Mouse (Mus musculus): ENCODE results near the gene Meis2. TPM values are rescaled to one million over a fixed set of nuclear protein-coding genes. Genes with fewer than 3 reads are reported as not detected.

The Meis2 gene
- polyA plus RNA-seq, 1 experiment from 2014 or later: 52.8 TPM

DNA sequence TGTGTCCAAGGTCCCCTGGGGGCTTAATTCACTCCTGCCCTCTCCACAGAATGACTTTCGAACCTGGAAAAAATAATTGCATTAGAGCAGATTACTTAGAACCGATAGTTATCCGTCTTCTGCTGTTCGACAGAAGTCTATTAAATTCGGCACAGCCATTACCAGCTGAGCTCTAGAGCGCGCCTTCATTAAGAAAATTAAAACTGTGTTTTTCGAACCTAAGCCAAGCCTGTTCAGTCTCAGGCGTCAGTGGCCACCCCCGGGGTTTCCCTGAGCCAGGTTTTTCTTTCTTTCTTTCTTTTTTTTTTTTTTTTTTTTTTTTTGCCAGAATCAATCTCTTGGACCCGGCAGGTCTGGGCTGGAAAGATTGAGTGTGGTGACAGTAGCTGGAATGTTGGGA lies 213.5 kb downstream of the Meis2 start:
- peak overlapping the region; percentile 65 for H3K4me2 ChIP-seq (ENCODE audit: low read length)
- 0 out of 2 replicates have a peak, but pooled peaks cover 4% of the 10 kb centered on the region for H3K27me3 ChIP-seq (ENCODE audit: insufficient read depth, low read length)
- peak overlapping the region; percentile 30 for H3K4me3 ChIP-seq (replicated peaks; ENCODE audit: low read depth, low read length)
- H3K27ac ChIP-seq: no peak overlapping the region
- no peaks in the 10 kb centered on the region for H3K36me3 ChIP-seq (ENCODE audit: insufficient read depth, low read length)
- DNase-seq (ENCODE audit: low spot score) (no peak), ATAC-seq (replicated peaks; ENCODE audit: low FRiP score, low read depth) (no peak)
- WGBS: 24% methylated on average over 11 of the region's 11 CpGs
- no peak overlapping the region for H3K9ac ChIP-seq (ENCODE audit: low read depth, low read length)
- H3K4me1 ChIP-seq (replicated peaks; ENCODE audit: insufficient read depth, low read length): 0 out of 2 replicates have a peak, but pooled peaks cover 14% of the 10 kb centered on the region
- TF ChIP-seq CTCF (IDR thresholded peaks at IDR 0.05; ENCODE audit: low read depth): no peak
- no peaks in the 10 kb centered on the region for H3K9me3 ChIP-seq (replicated peaks; ENCODE audit: low read length)

DNA sequence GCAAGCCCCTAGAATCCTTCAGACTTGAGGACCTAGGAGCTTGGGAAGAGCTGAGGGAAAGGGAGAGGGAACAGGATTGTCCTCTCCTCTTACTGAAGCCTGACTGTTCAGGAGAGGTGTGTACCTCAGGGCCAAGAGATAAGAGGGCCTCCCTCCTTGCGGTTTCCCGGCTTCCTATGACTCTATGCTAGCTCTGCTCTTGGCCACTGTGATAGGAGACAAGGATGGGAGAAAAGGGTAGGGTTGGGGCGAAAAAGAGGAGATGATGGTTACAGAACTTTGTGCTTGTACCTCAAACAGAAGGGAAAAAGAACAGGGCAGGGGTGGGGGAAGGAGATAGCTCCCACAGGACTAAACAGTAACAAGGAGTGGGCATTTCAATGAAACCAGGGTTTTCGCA lies 214.7 kb downstream of the Meis2 start:
- no peak for ATAC-seq (replicated peaks; ENCODE audit: low FRiP score, low read depth)
- H3K9ac ChIP-seq (ENCODE audit: low read depth, low read length): no peak overlapping the region
- H3K27ac ChIP-seq: no peak overlapping the region
- no peaks in the 10 kb centered on the region for H3K9me3 ChIP-seq (replicated peaks; ENCODE audit: low read length)
- H3K36me3 ChIP-seq (ENCODE audit: insufficient read depth, low read length): no peaks in the 10 kb centered on the region
- H3K4me2 ChIP-seq (ENCODE audit: low read length): no peak overlapping the region
- no peak for TF ChIP-seq CTCF (IDR thresholded peaks at IDR 0.05; ENCODE audit: low read depth)
- H3K27me3 ChIP-seq (ENCODE audit: insufficient read depth, low read length): 0 out of 2 replicates have a peak, but pooled peaks cover 4% of the 10 kb centered on the region
- no peak overlapping the region for H3K4me3 ChIP-seq (replicated peaks; ENCODE audit: low read depth, low read length)
- 92% methylated on average over 4 of the region's 4 CpGs for WGBS
- no peak for DNase-seq (ENCODE audit: low spot score)
- 0 out of 2 replicates have a peak, but pooled peaks cover 14% of the 10 kb centered on the region for H3K4me1 ChIP-seq (replicated peaks; ENCODE audit: insufficient read depth, low read length)

DNA sequence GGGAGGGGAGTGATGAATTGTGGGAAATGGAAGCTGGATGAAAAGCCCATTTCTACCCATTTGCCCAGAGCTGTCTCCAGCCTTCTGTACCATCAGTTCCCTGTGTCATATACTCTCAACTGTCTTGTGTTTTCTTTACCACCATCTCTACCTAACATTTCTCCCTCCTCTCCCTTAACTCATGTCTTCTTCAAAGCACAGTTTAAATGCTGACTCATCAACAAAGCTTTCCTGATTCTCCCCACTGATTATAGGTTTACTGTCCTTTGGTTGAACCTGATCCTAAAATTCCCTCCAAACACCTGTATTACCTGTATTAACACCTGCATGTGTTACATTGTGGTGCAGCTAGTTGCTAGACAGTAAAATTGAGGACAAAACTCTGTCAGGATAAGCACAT lies 222.8 kb downstream of the Meis2 start:
- H3K4me3 ChIP-seq (replicated peaks; ENCODE audit: low read depth, low read length): no peak overlapping the region
- H3K4me2 ChIP-seq (ENCODE audit: low read length): no peak overlapping the region
- no peaks in the 10 kb centered on the region for H3K4me1 ChIP-seq (replicated peaks; ENCODE audit: insufficient read depth, low read length)
- no peak overlapping the region for H3K27ac ChIP-seq
- ATAC-seq (replicated peaks; ENCODE audit: low FRiP score, low read depth) (no peak), DNase-seq (ENCODE audit: low spot score) (no peak)
- H3K36me3 ChIP-seq (ENCODE audit: insufficient read depth, low read length): no peaks in the 10 kb centered on the region
- no peak for TF ChIP-seq CTCF (IDR thresholded peaks at IDR 0.05; ENCODE audit: low read depth)
- no peaks in the 10 kb centered on the region for H3K9me3 ChIP-seq (replicated peaks; ENCODE audit: low read length)
- no peaks in the 10 kb centered on the region for H3K27me3 ChIP-seq (ENCODE audit: insufficient read depth, low read length)
- no peak overlapping the region for H3K9ac ChIP-seq (ENCODE audit: low read depth, low read length)

DNA sequence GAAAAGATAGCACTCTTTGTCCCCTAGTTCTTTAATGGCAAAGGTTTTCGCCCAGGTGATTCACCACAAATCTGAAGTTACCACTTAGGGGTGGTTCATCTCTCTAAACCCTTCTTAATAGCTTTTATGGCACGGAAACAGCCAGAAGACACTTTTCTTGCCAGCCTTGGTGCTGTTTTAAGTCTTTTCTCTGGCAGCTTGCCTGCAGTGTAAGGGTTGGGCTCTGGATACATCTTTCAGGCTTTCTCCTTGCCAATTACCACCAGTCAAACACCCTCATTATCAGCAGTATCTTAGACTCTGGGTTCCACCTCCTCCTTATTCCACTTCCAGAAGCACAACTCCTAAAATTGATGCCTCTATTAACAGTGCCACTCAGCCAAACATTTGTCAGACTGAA lies 229.6 kb downstream of the Meis2 start:
- Histone ChIP-seq H3K4me3 (replicated peaks; ENCODE audit: low read depth, low read length) (no peak overlapping the region), H3K9ac (ENCODE audit: low read depth, low read length) (no peak overlapping the region), H3K9me3 (replicated peaks; ENCODE audit: low read length) (no peaks in the 10 kb centered on the region), H3K4me2 (ENCODE audit: low read length) (no peak overlapping the region), H3K36me3 (ENCODE audit: insufficient read depth, low read length) (no peaks in the 10 kb centered on the region), H3K27ac (no peak overlapping the region), H3K27me3 (ENCODE audit: insufficient read depth, low read length) (no peaks in the 10 kb centered on the region), H3K4me1 (replicated peaks; ENCODE audit: insufficient read depth, low read length) (no peaks in the 10 kb centered on the region)
- ATAC-seq (replicated peaks; ENCODE audit: low FRiP score, low read depth) (no peak), DNase-seq (ENCODE audit: low spot score) (no peak)
- TF ChIP-seq CTCF (IDR thresholded peaks at IDR 0.05; ENCODE audit: low read depth): no peak
- WGBS: 79% methylated on average over 2 of the region's 2 CpGs

DNA sequence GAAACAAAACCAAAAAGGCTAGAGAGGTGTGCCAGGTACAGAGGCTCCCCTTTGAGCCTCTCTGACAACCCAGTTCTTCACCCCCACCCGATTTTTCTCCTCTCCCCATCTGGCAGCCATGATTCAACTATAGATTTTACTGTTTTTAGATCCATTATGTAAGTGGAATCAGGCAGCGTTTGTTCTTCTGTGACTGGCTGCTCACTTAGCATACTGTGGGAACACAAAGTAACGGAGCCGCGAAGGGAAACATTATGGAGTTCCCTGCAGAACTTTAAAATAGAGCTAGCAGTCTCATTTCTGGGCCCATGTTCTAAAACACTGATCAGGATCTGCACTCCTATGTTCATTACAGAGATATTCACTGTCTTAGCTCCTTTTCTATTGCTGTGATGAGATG lies 243.3 kb downstream of the Meis2 start:
- Histone ChIP-seq H3K36me3 (ENCODE audit: insufficient read depth, low read length) (no peaks in the 10 kb centered on the region), H3K4me1 (replicated peaks; ENCODE audit: insufficient read depth, low read length) (no peaks in the 10 kb centered on the region), H3K4me3 (replicated peaks; ENCODE audit: low read depth, low read length) (no peak overlapping the region), H3K27me3 (ENCODE audit: insufficient read depth, low read length) (no peaks in the 10 kb centered on the region), H3K9me3 (replicated peaks; ENCODE audit: low read length) (no peaks in the 10 kb centered on the region), H3K9ac (ENCODE audit: low read depth, low read length) (no peak overlapping the region), H3K27ac (no peak overlapping the region), H3K4me2 (ENCODE audit: low read length) (no peak overlapping the region)
- no peak for TF ChIP-seq CTCF (IDR thresholded peaks at IDR 0.05; ENCODE audit: low read depth)
- DNase-seq (ENCODE audit: low spot score) (no peak), ATAC-seq (replicated peaks; ENCODE audit: low FRiP score, low read depth) (no peak)
- WGBS: 90% methylated on average over 5 of the region's 5 CpGs

DNA sequence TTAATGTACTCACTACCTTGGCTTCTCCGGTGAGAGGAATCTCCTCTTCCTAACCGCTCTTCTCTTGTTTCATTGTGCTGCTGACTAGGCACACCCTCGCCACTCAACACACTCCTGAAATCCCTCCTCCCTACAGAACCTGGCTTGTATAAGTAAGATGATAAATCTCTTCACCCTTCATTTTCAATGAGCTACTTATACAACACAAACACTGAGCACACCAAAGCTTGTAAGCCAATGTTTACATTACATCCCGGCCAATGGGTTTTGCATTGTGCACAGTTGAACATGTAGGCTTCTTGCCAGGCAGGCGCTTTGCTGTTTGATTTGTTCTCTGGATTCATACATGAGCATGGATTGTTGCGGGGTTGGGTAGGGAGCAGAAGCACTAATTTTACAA lies 247.7 kb downstream of the Meis2 start:
- DNase-seq (ENCODE audit: low spot score) (no peak), ATAC-seq (replicated peaks; ENCODE audit: low FRiP score, low read depth) (no peak)
- Histone ChIP-seq H3K4me3 (replicated peaks; ENCODE audit: low read depth, low read length) (no peak overlapping the region), H3K36me3 (ENCODE audit: insufficient read depth, low read length) (no peaks in the 10 kb centered on the region), H3K9ac (ENCODE audit: low read depth, low read length) (no peak overlapping the region), H3K27ac (no peak overlapping the region), H3K9me3 (replicated peaks; ENCODE audit: low read length) (no peaks in the 10 kb centered on the region), H3K4me2 (ENCODE audit: low read length) (no peak overlapping the region), H3K4me1 (replicated peaks; ENCODE audit: insufficient read depth, low read length) (peaks cover 9% of the 10 kb centered on the region; the same call in 1 of the 2 replicates), H3K27me3 (ENCODE audit: insufficient read depth, low read length) (no peaks in the 10 kb centered on the region)
- TF ChIP-seq CTCF (IDR thresholded peaks at IDR 0.05; ENCODE audit: low read depth): no peak
- 52% methylated on average over 6 of the region's 6 CpGs for WGBS

DNA sequence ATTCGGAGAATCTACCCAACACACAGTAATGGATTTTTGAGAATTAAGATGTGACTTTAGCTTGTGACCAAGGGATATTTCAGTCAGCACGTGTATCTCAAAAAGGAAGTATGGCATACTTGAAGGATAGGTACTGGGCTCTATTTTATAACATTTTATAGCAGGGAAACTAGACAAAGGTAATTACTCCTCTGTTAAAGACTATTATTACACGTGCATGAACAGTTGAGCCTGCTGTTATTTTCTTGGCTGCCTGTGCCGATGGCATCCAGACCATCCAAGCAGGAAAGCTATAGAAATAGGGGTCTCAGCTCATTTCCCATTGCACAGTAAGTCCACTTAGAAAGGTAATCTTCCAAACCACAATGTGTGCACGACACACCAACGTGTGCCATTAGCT lies 251.9 kb downstream of the Meis2 start:
- H3K4me1 ChIP-seq (replicated peaks; ENCODE audit: insufficient read depth, low read length): peaks cover 9% of the 10 kb centered on the region; the same call in 1 of the 2 replicates
- no peak overlapping the region for H3K27ac ChIP-seq
- no peaks in the 10 kb centered on the region for H3K9me3 ChIP-seq (replicated peaks; ENCODE audit: low read length)
- no peaks in the 10 kb centered on the region for H3K27me3 ChIP-seq (ENCODE audit: insufficient read depth, low read length)
- no peak for TF ChIP-seq CTCF (IDR thresholded peaks at IDR 0.05; ENCODE audit: low read depth)
- peak overlapping the region; percentile 44 for H3K4me2 ChIP-seq (ENCODE audit: low read length)
- H3K36me3 ChIP-seq (ENCODE audit: insufficient read depth, low read length): no peaks in the 10 kb centered on the region
- H3K4me3 ChIP-seq (replicated peaks; ENCODE audit: low read depth, low read length): no peak overlapping the region
- H3K9ac ChIP-seq (ENCODE audit: low read depth, low read length): no peak overlapping the region
- DNase-seq (ENCODE audit: low spot score) (no peak), ATAC-seq (replicated peaks; ENCODE audit: low FRiP score, low read depth) (no peak)
- 23% methylated on average over 6 of the region's 6 CpGs for WGBS

Measured in kidney, postnatal 0 days (tissue).